Mouse (Mus musculus): ENCODE data around the gene Neurl3. TPM values are rescaled to one million over a fixed set of nuclear protein-coding genes. Genes with fewer than 3 reads are reported as not detected.

Gene Neurl3
- polyA plus RNA-seq, 1 experiment = 66.0 TPM

DNA sequence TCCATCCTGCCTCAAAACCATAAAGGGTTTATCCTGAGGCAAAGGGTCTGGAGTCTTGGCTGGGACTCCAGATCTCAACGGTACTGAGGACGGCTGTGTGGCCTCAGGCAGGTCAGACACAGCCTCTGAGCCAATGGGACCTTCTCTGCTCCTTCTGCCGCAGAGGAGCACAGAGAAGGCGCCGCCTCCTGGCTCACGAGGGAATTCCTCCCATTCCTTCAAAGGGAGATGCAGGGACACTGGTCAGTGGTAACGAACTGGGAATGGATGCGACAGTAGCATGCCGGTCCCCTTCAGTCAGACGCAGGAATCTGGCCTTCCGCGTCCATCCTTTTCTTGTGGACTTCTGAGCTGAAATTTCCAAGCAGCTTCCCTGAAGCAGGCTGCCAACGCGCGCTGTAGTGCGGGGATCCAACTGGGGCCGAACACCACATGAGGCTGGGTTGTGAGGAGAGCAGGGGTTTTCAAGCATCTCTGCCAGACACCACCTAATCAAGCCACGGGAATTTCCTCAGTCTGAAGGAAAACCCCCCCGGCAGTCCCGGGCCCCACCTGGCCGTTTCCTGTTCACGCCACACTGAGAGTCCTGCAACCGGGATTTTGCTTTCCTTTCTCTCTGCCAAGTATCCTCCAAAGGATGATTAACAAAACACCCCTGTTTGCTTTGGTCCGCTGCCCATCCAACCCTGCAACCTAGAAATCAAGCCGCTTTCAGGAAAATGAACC is 19.7 kb downstream of the Neurl3 start:
- TF ChIP-seq POLR2A (IDR thresholded peaks at IDR 0.05; ENCODE audit: low read depth, low read length) (no peak), CTCF (IDR thresholded peaks at IDR 0.05; ENCODE audit: extremely low read depth, insufficient read depth, insufficient read length, insufficient replicate concordance) (no peak)
- no peak for DNase-seq (ENCODE audit: low read depth in 1 of 2, low spot score in 2 of 2)
- Histone ChIP-seq H3K36me3 (ENCODE audit: control insufficient read depth, insufficient read depth, low read length) (no peaks in the 10 kb centered on the region), H3K27ac (ENCODE audit: insufficient read depth, low read length) (no peak overlapping the region), H3K4me1 (ENCODE audit: control insufficient read depth, insufficient read depth, insufficient read length) (no peaks in the 10 kb centered on the region; the same call in 1 of the 2 replicates), H3K27me3 (ENCODE audit: control insufficient read depth, insufficient read depth, low read length) (no peaks in the 10 kb centered on the region), H3K4me3 (ENCODE audit: extremely low read depth, insufficient read depth, insufficient read length) (no peak overlapping the region)
- 72% methylated on average over 25 of the region's 25 CpGs for WGBS

- Histone ChIP-seq H3K27me3 (ENCODE audit: control insufficient read depth, insufficient read depth, low read length) (no peaks in the 10 kb centered on the region), H3K4me3 (ENCODE audit: extremely low read depth, insufficient read depth, insufficient read length) (no peak overlapping the region), H3K27ac (ENCODE audit: insufficient read depth, low read length) (no peak overlapping the region), H3K4me1 (ENCODE audit: control insufficient read depth, insufficient read depth, insufficient read length) (no peaks in the 10 kb centered on the region; the same call in 1 of the 2 replicates), H3K36me3 (ENCODE audit: control insufficient read depth, insufficient read depth, low read length) (no peaks in the 10 kb centered on the region)
- DNase-seq (ENCODE audit: low read depth in 1 of 2, low spot score in 2 of 2) = peak; percentile 62 to 76
- WGBS = 4% methylated on average over 6 of the region's 6 CpGs
- no peak for TF ChIP-seq POLR2A (IDR thresholded peaks at IDR 0.05; ENCODE audit: low read depth, low read length)
- TF ChIP-seq CTCF (IDR thresholded peaks at IDR 0.05; ENCODE audit: extremely low read depth, insufficient read depth, insufficient read length, insufficient replicate concordance) = peak; percentile 73; the same call in 1 of the 2 replicates
These were observed 21.7 kb downstream of the Neurl3 start for GRCm38 (mm10) chr1:36252791-36253190.

- no peak for TF ChIP-seq CTCF (IDR thresholded peaks at IDR 0.05; ENCODE audit: extremely low read depth, insufficient read depth, insufficient read length, insufficient replicate concordance)
- no peak for TF ChIP-seq POLR2A (IDR thresholded peaks at IDR 0.05; ENCODE audit: low read depth, low read length)
- Histone ChIP-seq H3K4me1 (ENCODE audit: control insufficient read depth, insufficient read depth, insufficient read length) (no peaks in the 10 kb centered on the region), H3K4me3 (ENCODE audit: extremely low read depth, insufficient read depth, insufficient read length) (no peak overlapping the region), H3K36me3 (ENCODE audit: control insufficient read depth, insufficient read depth, low read length) (no peaks in the 10 kb centered on the region), H3K27me3 (ENCODE audit: control insufficient read depth, insufficient read depth, low read length) (no peaks in the 10 kb centered on the region), H3K27ac (ENCODE audit: insufficient read depth, low read length) (no peak overlapping the region)
- WGBS = 46% methylated on average over 9 of the region's 9 CpGs
- no peak for DNase-seq (ENCODE audit: low read depth in 1 of 2, low spot score in 2 of 2)
These were observed 23.1 kb downstream of the Neurl3 start for GRCm38 (mm10) chr1:36251426-36251825.

DNA sequence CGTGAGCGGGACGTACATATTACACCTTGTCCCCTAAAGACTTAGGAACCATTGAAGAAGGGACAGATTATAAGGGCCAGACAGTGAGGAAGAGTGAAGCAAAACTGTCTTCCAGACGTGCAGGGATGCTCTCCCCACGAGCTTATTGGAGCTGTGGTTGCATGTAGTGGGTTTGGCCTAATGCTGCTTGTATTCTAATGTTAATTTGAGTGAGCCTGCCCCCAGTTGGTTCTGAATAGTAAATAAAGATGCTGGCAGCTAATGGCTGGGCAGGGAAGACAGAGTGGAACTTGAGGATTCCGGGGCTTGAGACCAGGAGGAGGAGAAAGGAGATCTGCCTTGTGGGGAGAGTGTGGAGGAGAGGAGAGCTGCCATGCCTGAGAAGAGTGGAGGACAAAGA is 27.8 kb downstream of the Neurl3 start:
- WGBS = 85% methylated on average over 6 of the region's 6 CpGs
- Histone ChIP-seq H3K27ac (ENCODE audit: insufficient read depth, low read length) (no peak overlapping the region), H3K36me3 (ENCODE audit: control insufficient read depth, insufficient read depth, low read length) (no peaks in the 10 kb centered on the region), H3K27me3 (ENCODE audit: control insufficient read depth, insufficient read depth, low read length) (no peaks in the 10 kb centered on the region), H3K4me3 (ENCODE audit: extremely low read depth, insufficient read depth, insufficient read length) (no peak overlapping the region), H3K4me1 (ENCODE audit: control insufficient read depth, insufficient read depth, insufficient read length) (peaks cover 3% of the 10 kb centered on the region; the same call in 1 of the 2 replicates)
- TF ChIP-seq CTCF (IDR thresholded peaks at IDR 0.05; ENCODE audit: extremely low read depth, insufficient read depth, insufficient read length, insufficient replicate concordance) (no peak), POLR2A (IDR thresholded peaks at IDR 0.05; ENCODE audit: low read depth, low read length) (no peak)
- no peak for DNase-seq (ENCODE audit: low read depth in 1 of 2, low spot score in 2 of 2)

DNA sequence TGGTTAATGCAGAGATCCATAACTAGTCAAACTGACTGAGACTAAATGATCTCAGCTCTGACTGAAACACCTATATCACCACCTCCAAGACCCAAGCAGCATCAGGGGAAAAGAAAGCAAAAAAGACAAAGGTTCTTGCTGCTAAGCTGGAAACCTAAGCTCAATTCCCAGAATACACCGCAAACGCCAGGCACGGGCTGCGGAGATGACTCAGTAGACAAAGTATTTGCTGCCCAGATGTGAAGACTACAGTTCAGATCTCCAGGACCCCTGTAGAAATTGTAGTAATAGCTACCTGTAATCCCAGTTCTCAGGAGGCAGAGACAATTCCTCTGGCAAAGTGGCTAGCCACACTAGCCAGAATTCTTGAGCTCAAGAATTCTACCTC is 29.7 kb downstream of the Neurl3 start:
- DNase-seq (ENCODE audit: low read depth in 1 of 2, low spot score in 2 of 2) = no peak
- H3K4me3 ChIP-seq (ENCODE audit: extremely low read depth, insufficient read depth, insufficient read length) = no peak overlapping the region
- peaks cover 9% of the 10 kb centered on the region for H3K4me1 ChIP-seq (ENCODE audit: control insufficient read depth, insufficient read depth, insufficient read length)
- H3K27ac ChIP-seq (ENCODE audit: insufficient read depth, low read length) = no peak overlapping the region
- WGBS = 95% methylated on average over 4 of the region's 4 CpGs
- no peak for TF ChIP-seq CTCF (IDR thresholded peaks at IDR 0.05; ENCODE audit: extremely low read depth, insufficient read depth, insufficient read length, insufficient replicate concordance)
- TF ChIP-seq POLR2A (IDR thresholded peaks at IDR 0.05; ENCODE audit: low read depth, low read length) = no peak
- H3K36me3 ChIP-seq (ENCODE audit: control insufficient read depth, insufficient read depth, low read length) = no peaks in the 10 kb centered on the region
- H3K27me3 ChIP-seq (ENCODE audit: control insufficient read depth, insufficient read depth, low read length) = no peaks in the 10 kb centered on the region

DNA sequence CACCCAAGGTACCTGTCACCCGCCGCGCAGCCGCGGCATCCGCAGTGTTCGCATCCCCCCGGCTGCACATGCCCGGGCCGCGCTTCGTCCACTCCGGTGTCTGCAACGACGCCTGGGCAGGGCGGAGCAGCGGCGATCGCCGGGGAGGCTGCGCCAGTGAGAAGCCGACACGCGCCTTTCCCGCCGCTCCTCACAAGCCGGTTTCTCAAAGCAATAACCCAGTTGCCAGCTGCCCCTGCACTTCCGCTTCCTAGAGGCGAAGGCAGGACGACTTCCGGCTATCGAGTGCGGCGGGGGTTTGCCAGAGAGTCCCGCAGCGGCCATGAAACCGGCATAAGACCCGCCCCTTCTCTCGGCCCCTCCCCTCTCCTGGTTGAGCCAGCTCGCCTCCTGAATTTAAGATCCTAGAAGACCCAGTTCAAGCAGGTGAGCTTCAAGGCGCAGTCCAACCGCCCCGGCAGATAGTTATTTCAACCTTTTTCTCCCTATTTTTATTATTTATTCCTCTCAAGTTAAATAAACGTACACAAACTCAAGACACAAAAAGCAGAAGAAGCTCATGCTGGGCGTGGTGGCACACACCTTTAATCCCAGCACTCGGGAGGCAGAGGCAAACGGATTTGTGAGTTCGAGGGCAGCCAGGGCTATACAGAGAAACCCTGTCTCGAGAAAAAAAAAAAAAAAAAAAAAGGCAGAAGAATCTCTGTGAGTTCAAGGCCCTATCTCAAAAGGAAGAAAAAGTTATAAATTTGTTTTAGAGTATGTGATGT is 30.2 kb downstream of the Neurl3 start, which contains the start of gene Uggt1:
Uggt1 (minus strand) TSS at position 663 of the 770 bp plus-strand sequence.
- WGBS = 1% methylated on average over 48 of the region's 49 CpGs
- Histone ChIP-seq H3K4me1 (ENCODE audit: control insufficient read depth, insufficient read depth, insufficient read length) (peaks cover 13% of the 10 kb centered on the region), H3K4me3 (ENCODE audit: extremely low read depth, insufficient read depth, insufficient read length) (peak within 1 kb of the TSS; percentile 96), H3K27ac (ENCODE audit: insufficient read depth, low read length) (peak within 1 kb of the TSS; percentile 81), H3K36me3 (ENCODE audit: control insufficient read depth, insufficient read depth, low read length) (no peaks in the 10 kb centered on the region), H3K27me3 (ENCODE audit: control insufficient read depth, insufficient read depth, low read length) (no peaks in the 10 kb centered on the region)
- DNase-seq (ENCODE audit: low read depth in 1 of 2, low spot score in 2 of 2) = peak; percentile 84 to 91
- no peak for TF ChIP-seq CTCF (IDR thresholded peaks at IDR 0.05; ENCODE audit: extremely low read depth, insufficient read depth, insufficient read length, insufficient replicate concordance)
- peak; percentile 50; the same call in 1 of the 2 replicates for TF ChIP-seq POLR2A (IDR thresholded peaks at IDR 0.05; ENCODE audit: low read depth, low read length)
